Mouse (Mus musculus) kidney, adult 2 months (tissue): ENCODE results near the gene Qsox1. TPM values are rescaled to one million over a fixed set of nuclear protein-coding genes. Genes with fewer than 3 reads are reported as not detected.

Source experiments
- DNase-seq: peaks from one replicate; pipeline ENCODE4 v3.0.0; 2021
- H3K27ac ChIP-seq: fragments of 200-500 bp; 2 replicates; pipeline ENCODE4 v1.5.1; 2012; ENCODE audit warnings: low read depth, low read length, control low read depth, inconsistent platforms; ENCODE audit not compliant: insufficient read depth
- H3K27me3 ChIP-seq: fragments of 200-500 bp; replicated peaks from 2 replicates; pipeline ENCODE4 v1.6.1; 2012; ENCODE audit warnings: mild to moderate bottlenecking, moderate library complexity, low read length, inconsistent platforms; ENCODE audit not compliant: control insufficient read depth, insufficient read depth
- H3K36me3 ChIP-seq: fragments of 200-500 bp; 2 replicates; pipeline ENCODE4 v1.6.1; 2012; ENCODE audit warnings: mild to moderate bottlenecking, moderate library complexity, low read length, inconsistent platforms; ENCODE audit not compliant: control insufficient read depth, insufficient read depth
- H3K4me1 ChIP-seq: fragments of 200-500 bp; 2 replicates; pipeline ENCODE4 v1.6.1; 2011; ENCODE audit warnings: low read length; ENCODE audit not compliant: control insufficient read depth, insufficient read depth
- H3K4me3 ChIP-seq: fragments of 200-500 bp; 2 replicates; pipeline ENCODE4 v1.5.1; 2011; ENCODE audit warnings: mild to moderate bottlenecking, low read depth, low read length, control low read depth; ENCODE audit not compliant: insufficient read depth
- CTCF ChIP-seq: fragments of 200-500 bp; conservative IDR thresholded peaks from 2 replicates; pipeline ENCODE4 v1.5.1; 2011; ENCODE audit warnings: low read depth, mild to moderate bottlenecking, control low read depth, low read length, moderate library complexity, mixed read lengths; ENCODE audit not compliant: insufficient read depth, insufficient read length
- POLR2A ChIP-seq: fragments of 200-500 bp; IDR thresholded peaks from one replicate; pipeline ENCODE4 v1.6.1; 2011; ENCODE audit warnings: low read depth, low read length, control low read depth
- WGBS: fragments of 180-500 bp; shearing (Covaris S2); methylation state at CpG from one replicate; pipeline ENCODE4 v1.1.7; 2018; 5-methylcytosine and 5-hydroxymethylcytosine counted together
- polyA plus RNA-seq: library from polyadenylated mRNA; depleted of rRNA; stranded (reverse); fragments of >200 nt; gene quantifications from 2 replicates; pipeline ENCODE4 v1.2.3, GENCODE M21; 2012

Gene Qsox1
- polyA plus RNA-seq, 1 experiment = 30.6 TPM

DNA sequence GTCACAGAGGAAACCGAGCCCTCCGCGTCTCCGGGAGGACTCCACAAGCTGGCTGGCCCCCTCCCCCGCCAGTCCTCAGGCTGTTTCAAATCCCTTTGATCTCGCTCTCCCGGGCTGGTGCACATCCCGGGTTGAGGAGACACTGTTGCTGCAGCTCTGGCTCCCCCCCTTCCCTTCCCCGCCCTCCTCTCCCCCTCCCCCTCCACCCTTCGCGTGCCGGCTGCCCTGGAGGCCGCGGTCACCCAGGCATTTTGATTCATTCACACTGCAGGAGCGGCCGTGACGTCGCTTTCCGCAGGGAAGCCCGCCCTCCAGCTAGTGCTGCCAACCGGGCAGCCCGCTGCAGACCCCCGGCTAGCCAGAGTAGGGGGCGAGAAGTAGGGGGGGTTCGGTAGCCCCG lies 70.7 kb downstream of the Qsox1 start:
- Histone ChIP-seq H3K36me3 (no peaks in the 10 kb centered on the region), H3K27me3 (peaks cover 20% of the 10 kb centered on the region), H3K27ac (no peak overlapping the region), H3K4me1 (no peaks in the 10 kb centered on the region; the same call in 1 of the 2 replicates), H3K4me3 (peak overlapping the region; percentile 20; the same call in 1 of the 2 replicates)
- DNase-seq = peak; percentile 3
- WGBS = 1% methylated on average over 25 of the region's 26 CpGs
- TF ChIP-seq POLR2A (no peak), CTCF (no peak)

DNA sequence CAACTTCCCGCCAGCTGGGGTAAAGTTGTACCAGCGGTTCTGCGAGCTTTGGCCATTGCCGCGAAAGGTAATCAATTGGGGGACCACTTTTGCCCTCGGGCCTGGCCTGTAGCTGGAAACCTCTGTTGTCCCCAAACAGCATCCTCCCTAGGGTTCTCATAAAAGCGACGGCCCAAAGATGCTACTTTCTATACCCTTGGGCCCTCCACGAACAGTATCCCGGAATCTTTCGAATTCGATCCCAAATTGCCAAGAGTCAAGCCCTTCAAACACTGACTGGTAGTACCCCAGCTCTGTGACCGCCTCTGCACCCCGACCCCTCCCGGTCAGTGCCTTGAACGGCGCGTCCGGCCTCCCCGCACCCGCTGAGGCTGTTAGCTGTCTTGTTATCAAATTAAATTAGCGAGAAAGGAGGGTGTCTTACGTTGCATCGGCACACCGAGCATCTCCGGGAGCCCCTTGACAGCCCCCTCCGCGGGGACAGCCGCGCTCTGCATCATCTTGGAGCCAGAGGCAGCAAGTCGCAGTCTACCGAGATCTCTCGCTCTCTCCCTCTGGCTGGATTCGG lies 71.2 kb downstream of the Qsox1 start:
- Histone ChIP-seq H3K4me1 (no peaks in the 10 kb centered on the region; the same call in 1 of the 2 replicates), H3K36me3 (no peaks in the 10 kb centered on the region), H3K27ac (no peak overlapping the region), H3K27me3 (peaks cover 20% of the 10 kb centered on the region), H3K4me3 (no peak overlapping the region)
- TF ChIP-seq POLR2A = no peak
- TF ChIP-seq CTCF = no peak
- DNase-seq = no peak
- 2% methylated on average over 34 of the region's 34 CpGs for WGBS

DNA sequence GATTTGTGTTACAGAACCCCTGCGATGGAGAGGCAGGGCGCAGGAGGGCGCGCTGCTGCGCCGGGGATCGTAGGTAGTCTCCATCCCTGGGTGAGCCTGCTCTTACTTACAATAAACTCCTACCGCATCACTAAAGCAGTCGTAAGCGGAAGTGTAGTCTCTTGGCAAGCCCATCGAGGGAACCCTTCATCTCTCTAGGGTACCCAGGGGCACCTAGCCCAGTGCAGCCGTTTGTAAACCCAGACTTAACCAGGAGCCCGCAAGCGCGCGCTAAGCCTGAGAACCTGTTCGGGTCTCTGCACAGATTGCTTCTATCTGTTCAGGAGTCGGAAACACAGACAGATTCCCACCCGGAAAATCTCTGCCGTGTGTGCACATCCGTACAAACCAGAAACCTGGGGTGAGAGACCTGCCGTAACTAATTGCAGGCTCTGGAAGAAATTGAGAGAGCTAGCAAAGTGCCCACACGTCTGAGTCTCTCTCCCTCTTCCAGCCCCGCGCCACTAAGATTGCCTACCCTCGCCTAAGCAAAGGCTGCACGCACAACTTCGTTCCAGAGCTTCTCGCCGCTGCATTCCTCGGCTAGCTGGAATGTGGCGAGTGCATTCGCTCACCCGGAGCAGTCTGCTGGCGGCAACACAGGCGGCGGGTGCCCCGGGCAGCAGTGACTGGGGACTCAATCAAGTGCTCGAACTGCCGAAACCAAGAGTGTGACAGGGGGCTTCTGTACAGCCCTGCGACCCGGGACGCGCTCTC lies 71.9 kb downstream of the Qsox1 start:
- TF ChIP-seq CTCF (no peak), POLR2A (no peak)
- Histone ChIP-seq H3K27ac (no peak overlapping the region), H3K4me1 (no peaks in the 10 kb centered on the region; the same call in 1 of the 2 replicates), H3K27me3 (peaks cover 22% of the 10 kb centered on the region), H3K4me3 (no peak overlapping the region), H3K36me3 (no peaks in the 10 kb centered on the region)
- peak; percentile 44 for DNase-seq
- WGBS = 1% methylated on average over 44 of the region's 44 CpGs

DNA sequence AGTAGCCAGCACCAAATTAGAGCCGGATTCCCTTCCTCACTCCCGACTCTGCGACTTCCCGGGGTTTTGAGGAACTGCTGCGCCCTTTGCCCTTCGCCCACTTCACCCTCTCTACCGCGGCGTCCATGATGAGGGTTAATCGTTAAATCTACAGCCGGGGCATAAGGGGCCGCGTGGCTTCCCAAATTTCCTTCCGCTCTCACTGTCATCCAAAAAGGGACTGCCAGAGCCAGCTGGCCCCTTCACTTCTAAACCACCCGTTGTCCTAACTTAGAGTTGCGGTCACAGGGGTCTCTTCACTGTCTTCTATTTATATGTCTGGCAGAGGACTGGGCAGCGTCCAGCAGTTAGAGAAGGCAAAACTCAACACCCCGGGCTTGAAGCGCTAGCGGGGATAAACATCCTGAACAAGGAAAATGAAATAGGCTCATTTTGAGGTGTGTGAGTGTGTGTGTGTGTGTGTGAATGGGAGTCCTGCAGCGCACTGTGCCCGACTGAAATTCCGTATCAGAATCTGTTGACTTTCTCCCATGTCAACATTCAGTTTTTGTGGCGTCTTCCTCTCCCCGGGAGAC lies 74.8 kb downstream of the Qsox1 start:
- TF ChIP-seq POLR2A (no peak), CTCF (no peak)
- Histone ChIP-seq H3K4me1 (no peaks in the 10 kb centered on the region; the same call in 1 of the 2 replicates), H3K4me3 (no peak overlapping the region), H3K27me3 (peaks cover 21% of the 10 kb centered on the region), H3K27ac (no peak overlapping the region), H3K36me3 (no peaks in the 10 kb centered on the region)
- peak; percentile 9 for DNase-seq
- WGBS = 2% methylated on average over 25 of the region's 25 CpGs

DNA sequence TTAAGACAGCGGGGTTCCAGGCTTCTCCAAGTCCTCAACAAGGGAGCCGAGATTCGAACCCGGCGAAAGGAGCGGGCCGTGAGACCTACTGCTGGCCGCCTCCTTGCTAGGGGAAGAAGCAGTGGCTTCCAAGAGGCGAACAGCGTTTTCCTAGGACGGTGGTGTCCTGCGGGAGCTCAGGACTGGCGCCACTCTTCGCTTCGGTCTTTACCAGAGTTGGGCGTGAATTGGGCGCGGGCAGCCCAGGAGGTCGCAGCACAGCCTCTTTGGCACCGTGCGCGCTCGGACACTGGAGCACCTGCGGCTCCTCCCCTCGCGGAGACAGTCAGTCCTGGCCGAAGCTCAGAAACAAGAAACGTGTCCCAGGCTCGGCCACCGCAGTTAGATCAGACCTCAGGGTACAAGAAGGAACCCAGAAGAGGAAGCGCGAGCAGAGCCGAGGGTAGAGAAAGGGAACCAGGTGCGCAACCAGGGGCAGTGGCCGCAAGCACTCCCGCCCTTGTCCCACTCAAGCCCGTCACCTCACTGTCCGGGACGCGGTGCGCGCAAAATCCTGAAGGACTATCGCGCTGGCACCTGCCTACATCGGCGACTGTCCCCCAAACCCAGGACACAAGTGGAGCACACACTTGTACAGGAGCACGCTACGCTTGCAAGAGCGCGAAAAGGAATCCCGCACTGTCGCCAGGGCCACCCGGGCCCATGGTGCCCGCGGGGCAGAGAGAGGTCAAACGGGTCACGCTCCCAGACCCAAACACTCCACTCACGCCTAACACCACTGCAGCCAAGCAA lies 75.5 kb downstream of the Qsox1 start:
- no peak overlapping the region for H3K4me3 ChIP-seq
- no peaks in the 10 kb centered on the region for H3K36me3 ChIP-seq
- peak; percentile 15 for DNase-seq
- no peak overlapping the region for H3K27ac ChIP-seq
- peaks cover 21% of the 10 kb centered on the region for H3K27me3 ChIP-seq
- WGBS = 1% methylated on average over 58 of the region's 58 CpGs
- TF ChIP-seq POLR2A (no peak), CTCF (no peak)
- no peaks in the 10 kb centered on the region; the same call in 1 of the 2 replicates for H3K4me1 ChIP-seq

DNA sequence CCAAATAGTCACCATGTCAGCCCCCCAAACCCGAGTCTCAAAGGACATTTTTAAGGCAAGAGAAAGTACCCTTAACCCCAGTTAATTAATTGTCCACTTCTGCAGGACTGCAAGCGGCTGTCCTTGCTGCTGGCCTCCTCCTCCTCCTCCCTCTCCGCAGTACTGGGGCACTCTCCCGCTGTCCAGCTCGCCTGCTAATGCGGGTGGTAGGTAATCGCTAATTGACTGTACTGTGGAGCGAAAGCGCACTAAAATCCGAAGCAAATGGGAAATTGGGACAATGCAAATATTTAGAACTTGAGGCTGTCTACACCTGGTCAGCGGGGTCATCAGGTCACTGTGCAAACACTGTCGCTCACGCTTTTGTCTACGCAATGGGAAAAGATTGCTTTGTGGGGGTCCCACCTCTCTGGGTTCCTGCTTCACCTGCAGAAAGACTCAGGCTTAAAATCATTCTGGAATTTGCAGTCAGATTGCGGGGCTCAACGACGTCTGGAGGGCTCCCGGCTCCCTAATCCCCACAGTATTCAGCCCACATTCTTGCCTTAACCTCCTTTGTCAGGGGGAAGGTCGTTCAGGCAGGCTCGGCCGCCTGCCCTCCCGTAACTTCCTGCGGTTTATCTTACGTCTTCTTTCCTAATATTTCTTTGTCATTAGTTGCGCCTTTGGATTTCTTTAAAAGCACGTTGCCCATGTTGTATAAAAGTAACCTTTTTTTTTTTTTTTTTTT lies 76.4 kb downstream of the Qsox1 start:
- TF ChIP-seq POLR2A (no peak), CTCF (no peak)
- Histone ChIP-seq H3K27me3 (peaks cover 17% of the 10 kb centered on the region), H3K4me3 (no peak overlapping the region), H3K27ac (no peak overlapping the region), H3K4me1 (no peaks in the 10 kb centered on the region; the same call in 1 of the 2 replicates), H3K36me3 (no peaks in the 10 kb centered on the region)
- DNase-seq = no peak
- WGBS = 5% methylated on average over 26 of the region's 26 CpGs
